Mouse (Mus musculus): ENCODE results near the gene Eif1. TPM values are rescaled to one million over a fixed set of nuclear protein-coding genes. Genes with fewer than 3 reads are reported as not detected.
A peak's percentile ranks its signal among the peaks of the same experiment; 100 is the strongest.
"Not testable (repeated sequence)": the region's sequence is repeated elsewhere in the genome, so short reads cannot be mapped to it uniquely, and the experiment has no call there.

The Eif1 gene
- polyA plus RNA-seq, 1 experiment: 769 TPM

DNA sequence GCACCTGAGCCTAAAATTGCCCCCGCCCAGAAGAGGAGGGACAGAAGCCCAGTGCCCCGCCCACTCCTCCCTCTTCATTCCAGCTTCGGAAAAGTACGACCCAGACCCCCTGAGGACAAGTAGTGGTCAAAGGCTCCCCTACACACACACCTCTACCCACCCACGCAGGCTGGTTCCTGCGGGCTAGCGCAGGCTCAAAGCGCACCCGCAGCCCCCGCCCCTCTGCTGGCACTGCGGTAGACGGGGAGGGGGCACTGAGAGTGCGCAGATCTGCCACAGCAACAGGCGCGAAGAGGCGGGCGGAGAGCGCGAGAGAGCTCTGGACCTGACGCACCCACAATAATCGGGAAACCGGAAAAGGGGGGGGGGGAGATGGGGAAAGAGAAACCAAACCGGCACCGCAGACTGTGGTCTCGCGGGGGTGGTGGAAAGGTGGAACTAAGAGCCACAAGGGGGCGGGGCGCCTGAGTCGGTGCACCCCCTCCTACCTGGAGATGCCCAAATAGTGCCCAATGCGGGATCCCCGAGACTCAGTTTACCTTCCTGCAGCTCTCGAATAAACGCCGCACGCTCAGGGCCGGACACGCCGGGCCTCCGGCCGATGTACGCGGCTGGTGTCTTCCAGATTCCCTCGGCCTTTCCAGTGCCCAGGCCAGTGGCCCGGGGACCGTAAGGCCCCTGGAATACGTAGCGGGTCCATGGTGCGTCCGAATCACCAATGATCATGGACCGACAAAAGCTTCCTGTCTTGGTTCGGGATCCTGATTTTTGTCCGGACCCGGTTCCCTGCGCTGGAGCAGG is 35.7 kb downstream of the Eif1 start:
- TF ChIP-seq EP300 (IDR thresholded peaks at IDR 0.05; ENCODE audit: insufficient read depth, low read depth, low read length) (no peak), POLR2A (IDR thresholded peaks at IDR 0.05; ENCODE audit: insufficient read depth, low read length) (no peak), CTCF (IDR thresholded peaks at IDR 0.05; ENCODE audit: low read depth, low read length) (no peak)
- no peaks in the 10 kb centered on the region for H3K27me3 ChIP-seq (ENCODE audit: control insufficient read depth, insufficient read depth, low read length, poor library complexity, severe bottlenecking)
- H3K9ac ChIP-seq (ENCODE audit: low read depth, poor library complexity, severe bottlenecking): peak overlapping the region; percentile 65
- H3K4me3 ChIP-seq (ENCODE audit: low read depth, low read length): peak overlapping the region; percentile 93
- peaks cover 6% of the 10 kb centered on the region; the same call in 1 of the 2 replicates for H3K36me3 ChIP-seq (ENCODE audit: control insufficient read depth, insufficient read depth, low read length, poor library complexity, severe bottlenecking)
- H3K27ac ChIP-seq (ENCODE audit: insufficient read depth, low read length): no peak overlapping the region
- peaks cover 6% of the 10 kb centered on the region for H3K4me1 ChIP-seq (ENCODE audit: control insufficient read depth, insufficient read depth, low read length)
- H3K9me3 ChIP-seq (replicated peaks; ENCODE audit: control insufficient read depth, insufficient read depth, low read length, poor library complexity, severe bottlenecking): no peaks in the 10 kb centered on the region

DNA sequence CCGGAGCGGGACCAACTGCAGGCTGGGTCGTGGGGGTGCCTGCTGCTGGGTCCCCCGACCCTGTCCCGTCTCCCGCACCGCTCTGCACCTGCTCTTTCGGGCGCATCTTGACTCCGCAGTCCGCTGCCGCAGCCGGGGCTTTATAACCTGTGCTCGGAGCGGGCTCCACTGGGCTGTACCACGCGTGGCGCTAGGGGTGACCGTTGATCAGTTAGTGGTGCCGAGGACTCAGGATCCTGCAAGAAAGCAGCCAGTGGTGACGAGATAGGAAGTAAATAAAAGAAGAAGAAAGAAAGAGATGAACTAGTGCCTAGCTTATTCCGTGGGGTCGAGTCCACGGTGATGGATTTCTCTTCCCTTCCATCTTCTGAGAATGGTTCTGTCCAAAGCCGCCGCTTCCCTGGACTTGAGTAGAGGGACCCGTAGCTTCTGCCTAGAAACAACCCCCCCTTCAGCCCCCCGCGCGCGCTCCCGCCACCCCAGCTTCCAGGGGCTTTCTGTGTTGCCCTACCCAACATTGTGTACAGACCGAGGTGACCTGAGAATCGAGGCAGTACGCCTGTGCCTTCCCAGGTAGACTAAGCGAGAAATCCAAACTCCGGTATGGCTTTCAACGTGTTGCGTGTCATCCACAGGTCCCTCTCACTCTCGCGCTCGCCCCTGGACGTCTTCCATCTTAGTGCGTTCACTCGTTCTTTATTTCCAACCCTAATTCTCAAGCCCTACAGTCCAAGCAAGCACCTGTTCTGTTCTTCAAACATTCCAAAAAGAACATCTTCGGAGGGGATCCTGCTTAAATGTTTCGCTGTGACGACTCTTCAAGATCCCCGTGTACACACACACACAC is 36.5 kb downstream of the Eif1 start, which contains the start of gene Hap1:
Hap1 (minus strand) TSS at position 157 of the 847 bp plus-strand sequence.
- no peak within 1 kb of the TSS for H3K27ac ChIP-seq (ENCODE audit: insufficient read depth, low read length)
- H3K4me3 ChIP-seq (ENCODE audit: low read depth, low read length): peak within 1 kb of the TSS; percentile 93
- no peaks in the 10 kb centered on the region for H3K27me3 ChIP-seq (ENCODE audit: control insufficient read depth, insufficient read depth, low read length, poor library complexity, severe bottlenecking)
- TF ChIP-seq EP300 (IDR thresholded peaks at IDR 0.05; ENCODE audit: insufficient read depth, low read depth, low read length) (no peak), POLR2A (IDR thresholded peaks at IDR 0.05; ENCODE audit: insufficient read depth, low read length) (peak; percentile 72)
- 0 out of 2 replicates have a peak, but pooled peaks cover 4% of the 10 kb centered on the region for H3K36me3 ChIP-seq (ENCODE audit: control insufficient read depth, insufficient read depth, low read length, poor library complexity, severe bottlenecking)
- H3K9ac ChIP-seq (ENCODE audit: low read depth, poor library complexity, severe bottlenecking): peak within 1 kb of the TSS; percentile 65
- no peaks in the 10 kb centered on the region for H3K9me3 ChIP-seq (replicated peaks; ENCODE audit: control insufficient read depth, insufficient read depth, low read length, poor library complexity, severe bottlenecking)
- H3K4me1 ChIP-seq (ENCODE audit: control insufficient read depth, insufficient read depth, low read length): peaks cover 6% of the 10 kb centered on the region

DNA sequence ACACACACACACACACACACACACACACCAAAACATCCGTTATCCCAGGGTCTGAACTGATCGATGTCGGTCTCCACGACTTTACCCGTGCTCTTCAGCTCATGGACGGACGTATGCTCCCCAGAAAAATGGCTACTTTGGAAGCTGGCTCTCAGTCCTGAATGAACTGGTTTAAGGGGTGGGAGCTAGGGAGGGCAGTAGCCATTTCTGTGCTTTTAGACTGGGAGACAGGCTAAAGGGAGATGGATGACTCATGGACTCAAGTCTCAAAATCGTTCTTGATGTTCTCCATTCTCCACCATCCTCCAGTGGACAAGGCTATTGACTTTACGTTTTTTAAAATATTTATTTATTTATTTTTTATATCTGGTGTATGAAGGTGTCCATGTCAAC is 37.1 kb downstream of the Eif1 start:
- Histone ChIP-seq H3K9me3 (replicated peaks; ENCODE audit: control insufficient read depth, insufficient read depth, low read length, poor library complexity, severe bottlenecking) (no peaks in the 10 kb centered on the region), H3K4me3 (ENCODE audit: low read depth, low read length) (peak overlapping the region; percentile 93), H3K27ac (ENCODE audit: insufficient read depth, low read length) (no peak overlapping the region), H3K36me3 (ENCODE audit: control insufficient read depth, insufficient read depth, low read length, poor library complexity, severe bottlenecking) (0 out of 2 replicates have a peak, but pooled peaks cover 4% of the 10 kb centered on the region), H3K4me1 (ENCODE audit: control insufficient read depth, insufficient read depth, low read length) (peaks cover 6% of the 10 kb centered on the region), H3K27me3 (ENCODE audit: control insufficient read depth, insufficient read depth, low read length, poor library complexity, severe bottlenecking) (no peaks in the 10 kb centered on the region), H3K9ac (ENCODE audit: low read depth, poor library complexity, severe bottlenecking) (peak overlapping the region; percentile 65)
- TF ChIP-seq CTCF (IDR thresholded peaks at IDR 0.05; ENCODE audit: low read depth, low read length): no peak
- TF ChIP-seq EP300 (IDR thresholded peaks at IDR 0.05; ENCODE audit: insufficient read depth, low read depth, low read length): no peak
- no peak for TF ChIP-seq POLR2A (IDR thresholded peaks at IDR 0.05; ENCODE audit: insufficient read depth, low read length)

DNA sequence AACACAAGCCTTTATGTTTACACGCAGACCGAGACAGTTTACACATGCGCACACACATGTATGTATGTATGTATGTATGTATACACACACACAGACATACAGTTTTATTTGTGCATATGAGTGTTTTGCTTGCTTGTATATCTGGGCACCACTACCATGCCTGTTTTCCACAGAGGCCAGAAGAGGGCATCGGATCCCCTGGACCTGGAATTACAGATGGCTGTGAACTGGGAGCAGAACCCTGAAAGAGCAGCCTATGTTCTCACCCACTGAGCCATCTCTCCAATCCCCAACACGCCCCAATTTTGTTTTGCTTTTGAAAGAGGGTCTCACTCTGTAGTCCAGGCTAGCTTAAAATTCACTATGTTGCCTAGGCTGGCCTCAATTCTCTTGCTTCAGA is 37.7 kb downstream of the Eif1 start:
- H3K4me1 ChIP-seq (ENCODE audit: control insufficient read depth, insufficient read depth, low read length): peaks cover 6% of the 10 kb centered on the region
- H3K9ac ChIP-seq (ENCODE audit: low read depth, poor library complexity, severe bottlenecking): no peak overlapping the region
- no peak overlapping the region for H3K27ac ChIP-seq (ENCODE audit: insufficient read depth, low read length)
- 0 out of 2 replicates have a peak, but pooled peaks cover 4% of the 10 kb centered on the region for H3K36me3 ChIP-seq (ENCODE audit: control insufficient read depth, insufficient read depth, low read length, poor library complexity, severe bottlenecking)
- H3K27me3 ChIP-seq (ENCODE audit: control insufficient read depth, insufficient read depth, low read length, poor library complexity, severe bottlenecking): no peaks in the 10 kb centered on the region
- H3K9me3 ChIP-seq (replicated peaks; ENCODE audit: control insufficient read depth, insufficient read depth, low read length, poor library complexity, severe bottlenecking): no peaks in the 10 kb centered on the region
- H3K4me3 ChIP-seq (ENCODE audit: low read depth, low read length): no peak overlapping the region
- TF ChIP-seq CTCF (IDR thresholded peaks at IDR 0.05; ENCODE audit: low read depth, low read length): peak; percentile 26
- no peak for TF ChIP-seq POLR2A (IDR thresholded peaks at IDR 0.05; ENCODE audit: insufficient read depth, low read length)

DNA sequence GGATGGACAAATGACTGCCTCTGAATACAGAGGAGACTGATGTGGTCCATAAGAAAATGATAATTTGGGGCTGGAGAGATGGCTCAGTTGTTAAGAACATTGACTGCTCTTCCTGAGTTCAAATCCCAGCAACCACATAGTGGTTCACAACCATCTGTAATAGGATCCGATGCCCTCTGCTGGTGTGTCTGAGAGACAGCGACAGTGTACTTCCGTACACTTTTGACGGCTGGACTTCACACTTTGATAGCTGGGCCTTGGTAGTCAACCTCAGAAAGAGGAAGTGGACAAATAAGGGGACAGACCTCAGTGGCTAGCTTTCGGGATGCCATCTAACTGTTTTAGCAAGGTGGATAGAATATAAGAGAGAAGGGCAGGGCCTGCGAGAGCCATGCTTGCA is 40.5 kb downstream of the Eif1 start:
- H3K36me3 ChIP-seq (ENCODE audit: control insufficient read depth, insufficient read depth, low read length, poor library complexity, severe bottlenecking): no peaks in the 10 kb centered on the region
- peak; percentile 15 for TF ChIP-seq CTCF (IDR thresholded peaks at IDR 0.05; ENCODE audit: low read depth, low read length)
- TF ChIP-seq EP300 (IDR thresholded peaks at IDR 0.05; ENCODE audit: insufficient read depth, low read depth, low read length): no peak
- no peak for TF ChIP-seq POLR2A (IDR thresholded peaks at IDR 0.05; ENCODE audit: insufficient read depth, low read length)
- no peaks in the 10 kb centered on the region for H3K27me3 ChIP-seq (ENCODE audit: control insufficient read depth, insufficient read depth, low read length, poor library complexity, severe bottlenecking)

DNA sequence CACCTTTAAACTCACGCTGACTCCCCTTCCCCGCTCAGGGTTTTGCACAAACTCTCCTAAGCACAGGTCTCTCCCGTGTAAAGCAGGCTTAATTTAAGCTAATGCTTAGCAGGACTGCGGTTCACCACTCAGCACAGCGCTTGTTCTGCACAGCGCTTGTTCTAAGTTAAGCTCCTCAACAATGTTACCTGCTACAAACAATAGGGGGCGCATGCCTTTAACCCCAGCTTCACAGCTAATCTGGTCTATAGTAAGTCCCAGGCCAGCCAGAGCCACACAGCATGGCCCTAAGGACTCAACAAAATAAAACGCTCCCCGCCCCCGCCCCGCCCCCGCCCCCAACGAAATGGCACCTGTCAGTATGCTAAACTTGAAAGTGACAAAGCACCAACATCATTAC is 41.4 kb downstream of the Eif1 start:
- not testable (repeated sequence) for H3K4me3 ChIP-seq (ENCODE audit: low read depth, low read length); H3K9me3 ChIP-seq (replicated peaks; ENCODE audit: control insufficient read depth, insufficient read depth, low read length, poor library complexity, severe bottlenecking); H3K27me3 ChIP-seq (ENCODE audit: control insufficient read depth, insufficient read depth, low read length, poor library complexity, severe bottlenecking); H3K36me3 ChIP-seq (ENCODE audit: control insufficient read depth, insufficient read depth, low read length, poor library complexity, severe bottlenecking); H3K9ac ChIP-seq (ENCODE audit: low read depth, poor library complexity, severe bottlenecking); H3K4me1 ChIP-seq (ENCODE audit: control insufficient read depth, insufficient read depth, low read length); H3K27ac ChIP-seq (ENCODE audit: insufficient read depth, low read length)

More for the DNA sequence above, 40.5 kb downstream of the Eif1 start:
- no peak overlapping the region for H3K9ac ChIP-seq (ENCODE audit: low read depth, poor library complexity, severe bottlenecking)
- no peak overlapping the region for H3K27ac ChIP-seq (ENCODE audit: insufficient read depth, low read length)
- no peaks in the 10 kb centered on the region for H3K4me1 ChIP-seq (ENCODE audit: control insufficient read depth, insufficient read depth, low read length)
- H3K9me3 ChIP-seq (replicated peaks; ENCODE audit: control insufficient read depth, insufficient read depth, low read length, poor library complexity, severe bottlenecking): no peaks in the 10 kb centered on the region
- no peak overlapping the region for H3K4me3 ChIP-seq (ENCODE audit: low read depth, low read length)
